Mouse (Mus musculus): ENCODE data around the gene Uqcc3.

DNA sequence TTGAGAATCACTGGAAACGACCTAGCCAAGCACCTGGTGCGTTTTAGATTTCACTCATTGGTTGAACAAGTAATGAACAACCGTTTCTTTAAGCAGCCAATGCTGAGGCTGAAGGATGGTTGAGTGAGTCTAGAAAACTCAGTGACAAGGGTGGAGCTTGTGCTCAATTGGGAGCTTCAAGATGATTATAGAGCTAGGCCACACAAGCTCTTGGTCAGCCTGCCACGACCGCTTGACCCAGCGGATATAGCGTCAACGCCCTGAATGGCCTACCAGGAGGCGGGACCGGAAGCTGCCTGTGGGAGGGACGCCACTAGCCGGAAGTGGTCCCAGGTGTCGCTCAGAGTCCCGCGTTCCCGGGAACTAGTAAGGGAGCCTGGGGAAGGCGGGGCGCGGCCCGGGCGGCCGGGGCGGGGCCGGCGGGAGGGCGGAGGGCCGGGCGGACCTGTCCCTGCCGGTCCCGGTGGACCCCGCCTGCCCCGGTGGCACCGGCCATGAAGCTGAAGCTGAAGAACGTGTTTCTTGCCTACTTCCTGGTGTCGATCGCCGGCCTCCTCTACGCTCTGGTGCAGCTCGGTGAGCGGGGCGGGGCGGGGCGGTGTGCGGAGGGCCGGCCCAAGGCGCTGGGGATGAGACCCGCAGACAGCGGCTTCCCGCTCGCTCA, 39.5 kb upstream of the Uqcc3 start, which contains the start of gene B3gat3:
- TF ChIP-seq ZNF384 (IDR thresholded peaks at IDR 0.05; ENCODE audit: low read depth, low read length): no peak
- no peak for TF ChIP-seq HCFC1 (IDR thresholded peaks at IDR 0.05; ENCODE audit: borderline replicate concordance, insufficient read depth, low read length)
- no peak for TF ChIP-seq ZC3H11A (IDR thresholded peaks at IDR 0.05; ENCODE audit: borderline replicate concordance, low read depth, low read length)
- no peak for TF ChIP-seq MAFK (IDR thresholded peaks at IDR 0.05; ENCODE audit: insufficient read depth, low read depth, low read length)
- no peak for TF ChIP-seq CHD2 (IDR thresholded peaks at IDR 0.05; ENCODE audit: low read depth, low read length)
